Mouse (Mus musculus) brain, embryonic 14.5 days (tissue): Measurements from ENCODE around the gene Ppig.

Experiments used
- CTCF ChIP-seq: fragments of 200-500 bp; IDR thresholded peaks from 2 replicates; pipeline ENCODE4 v1.5.1; 2012; ENCODE audit warnings: inconsistent platforms, mild to moderate bottlenecking, moderate library complexity, borderline replicate concordance; ENCODE audit not compliant: insufficient read depth, insufficient read length; ENCODE audit errors: extremely low read depth
- POLR2A ChIP-seq: fragments of 200-500 bp; IDR thresholded peaks from 2 replicates; pipeline ENCODE4 v1.6.1; 2012; ENCODE audit warnings: mild to moderate bottlenecking, inconsistent platforms, borderline replicate concordance; ENCODE audit not compliant: poor library complexity, insufficient read depth, insufficient read length, severe bottlenecking; ENCODE audit errors: extremely low read depth

DNA sequence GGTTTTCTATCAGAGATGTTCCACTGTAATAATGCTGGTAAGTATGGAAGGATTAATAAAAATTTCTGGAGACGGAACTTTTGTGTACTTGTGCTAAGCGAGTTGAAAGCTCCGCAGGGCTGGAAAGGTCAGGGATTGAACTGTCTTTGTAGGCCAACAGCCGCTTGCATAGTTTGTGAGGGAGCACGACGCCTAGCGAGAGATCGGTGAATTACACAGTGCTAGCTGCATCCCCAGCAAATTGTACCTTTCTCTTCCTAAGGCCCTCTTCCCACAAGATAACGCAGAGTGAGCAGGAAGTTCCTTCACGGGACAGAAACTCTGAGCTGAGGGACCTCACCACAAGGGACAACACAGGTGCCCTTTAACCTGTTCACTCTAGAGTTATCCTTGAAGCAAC lies 67.9 kb downstream of the Ppig start:
- TF ChIP-seq POLR2A (no peak), CTCF (peak; percentile 81)
